Mouse (Mus musculus): ENCODE results near the gene Stat4. TPM values are rescaled to one million over a fixed set of nuclear protein-coding genes. Genes with fewer than 3 reads are reported as not detected.

Stat4 gene
- total and polyA plus RNA-seq, 3 experiments = 11.4 to 17.5 (median 16.7) TPM

- no peak overlapping the region for H3K9ac ChIP-seq (ENCODE audit: insufficient read depth, low read depth)
- H3K27me3 ChIP-seq (replicated peaks) = no peaks in the 10 kb centered on the region
- DNase-seq (ENCODE audit: extremely low read depth) = no peak
- TF ChIP-seq MAFK (IDR thresholded peaks at IDR 0.05; ENCODE audit: insufficient replicate concordance, low read length) (no peak), CHD1 (IDR thresholded peaks at IDR 0.05; ENCODE audit: low read depth, low read length) (no peak), EP300 (IDR thresholded peaks at IDR 0.05; ENCODE audit: low read length) (no peak)
- no peaks in the 10 kb centered on the region for H3K79me2 ChIP-seq (replicated peaks; ENCODE audit: control insufficient read depth, extremely low read depth, insufficient read depth, poor library complexity, severe bottlenecking)
- dilution Hi-C loops (cut with MboI; ENCODE audit: extremely low pct_ligation_motif_present, extremely low pct_unique_long_range_greater_than_20kb, low sequenced_read_pairs) = no loop called here
- in situ Hi-C loops (cut with MboI; ENCODE audit: low pct_ligation_motif_present, low pct_unique_long_range_greater_than_20kb, low sequenced_read_pairs) = loop anchor here (10.0 to 25.0 kb wide), 2 partner anchors 192 to 535 kb away; partner anchors contain the start of gene Nemp2
- H3K9me3 ChIP-seq (replicated peaks; ENCODE audit: low read length) = no peaks in the 10 kb centered on the region
- no peak overlapping the region for H3K4me3 ChIP-seq (replicated peaks in 1 of 3; ENCODE audit: low read depth in 2 of 3, low read length in 2 of 3, poor library complexity in 1 of 3)
- peaks cover 2 to 19% of the 10 kb centered on the region in 2 experiments; a peak in 3 of 4 replicates for H3K4me1 ChIP-seq (ENCODE audit: control insufficient read depth in 1 of 2, insufficient read depth in 2 of 2)
- peaks cover 12 to 43% of the 10 kb centered on the region in 2 experiments for H3K36me3 ChIP-seq (replicated peaks in 1 of 2; ENCODE audit: control insufficient read depth in 1 of 2, insufficient read depth in 1 of 2, low read length in 1 of 2)
- H3K4me2 ChIP-seq (ENCODE audit: insufficient read depth, low read depth, poor library complexity, severe bottlenecking) = no peak overlapping the region
- no peak overlapping the region for H3K27ac ChIP-seq (ENCODE audit: insufficient read depth, low read depth)
Measured at GRCm38 (mm10) chr1:52102795-52103194, 115.8 kb downstream of the Stat4 start.

GRCm38 (mm10) chr1:52107206-52107605 lies 120.3 kb downstream of the Stat4 start:
- Histone ChIP-seq H3K4me1 (ENCODE audit: control insufficient read depth in 1 of 2, insufficient read depth in 2 of 2) (peaks cover 0 to 4% of the 10 kb centered on the region in 2 experiments; a peak in 2 of 4 replicates), H3K36me3 (replicated peaks in 1 of 2; ENCODE audit: control insufficient read depth in 1 of 2, insufficient read depth in 1 of 2, low read length in 1 of 2) (peaks cover 11 to 37% of the 10 kb centered on the region in 2 experiments), H3K27me3 (replicated peaks) (no peaks in the 10 kb centered on the region), H3K4me2 (ENCODE audit: insufficient read depth, low read depth, poor library complexity, severe bottlenecking) (no peak overlapping the region), H3K27ac (ENCODE audit: insufficient read depth, low read depth) (no peak overlapping the region), H3K79me2 (replicated peaks; ENCODE audit: control insufficient read depth, extremely low read depth, insufficient read depth, poor library complexity, severe bottlenecking) (no peaks in the 10 kb centered on the region), H3K9me3 (replicated peaks; ENCODE audit: low read length) (no peaks in the 10 kb centered on the region), H3K4me3 (replicated peaks in 1 of 3; ENCODE audit: low read depth in 2 of 3, low read length in 2 of 3, poor library complexity in 1 of 3) (no peak overlapping the region), H3K9ac (ENCODE audit: insufficient read depth, low read depth) (no peak overlapping the region)
- no peak for DNase-seq (ENCODE audit: extremely low read depth)
- dilution Hi-C loops (cut with MboI; ENCODE audit: extremely low pct_ligation_motif_present, extremely low pct_unique_long_range_greater_than_20kb, low sequenced_read_pairs) (no loop called here), in situ Hi-C loops (cut with MboI; ENCODE audit: low pct_ligation_motif_present, low pct_unique_long_range_greater_than_20kb, low sequenced_read_pairs) (loop anchor here (10.0 to 25.0 kb wide), 2 partner anchors 188 to 530 kb away; partner anchors contain the start of gene Nemp2)
- no peak for TF ChIP-seq GABPA (IDR thresholded peaks at IDR 0.05; ENCODE audit: insufficient replicate concordance, low read depth, low read length)

GRCm38 (mm10) chr1:52111217-52111616 lies 124.3 kb downstream of the Stat4 start:
- no peaks in the 10 kb centered on the region for H3K9me3 ChIP-seq (replicated peaks; ENCODE audit: low read length)
- TF ChIP-seq RAD21 (IDR thresholded peaks at IDR 0.05; ENCODE audit: low read depth, low read length) = no peak

GRCm38 (mm10) chr1:52112301-52112700 lies 125.4 kb downstream of the Stat4 start:
- H3K27ac ChIP-seq (ENCODE audit: insufficient read depth, low read depth) = no peak overlapping the region
- H3K79me2 ChIP-seq (replicated peaks; ENCODE audit: control insufficient read depth, extremely low read depth, insufficient read depth, poor library complexity, severe bottlenecking) = no peaks in the 10 kb centered on the region
- H3K27me3 ChIP-seq (replicated peaks) = peaks cover 2% of the 10 kb centered on the region
- TF ChIP-seq CTCF (conservative IDR thresholded peaks at IDR 0.05 in 1 of 2, IDR thresholded peaks at IDR 0.05 in 1 of 2; ENCODE audit: low read depth in 2 of 2, low read length in 2 of 2) (no peak), CHD1 (IDR thresholded peaks at IDR 0.05; ENCODE audit: low read depth, low read length) (no peak), POLR2A (IDR thresholded peaks at IDR 0.05; ENCODE audit: low read depth, low read length) (no peak), MXI1 (IDR thresholded peaks at IDR 0.05; ENCODE audit: low read depth, low read length) (no peak), JUN (IDR thresholded peaks at IDR 0.05; ENCODE audit: insufficient read depth, low read depth, low read length) (no peak), MAZ (IDR thresholded peaks at IDR 0.05; ENCODE audit: low read depth, low read length) (no peak), GABPA (IDR thresholded peaks at IDR 0.05; ENCODE audit: insufficient replicate concordance, low read depth, low read length) (no peak), MEF2A (IDR thresholded peaks at IDR 0.05; ENCODE audit: borderline replicate concordance, low read depth, low read length) (no peak), ZKSCAN1 (IDR thresholded peaks at IDR 0.05; ENCODE audit: borderline replicate concordance, low read depth, low read length) (no peak), IRF4 (IDR thresholded peaks at IDR 0.05; ENCODE audit: low read depth, low read length) (no peak), NELFE (IDR thresholded peaks at IDR 0.05; ENCODE audit: low read depth, low read length) (no peak), E2F4 (IDR thresholded peaks at IDR 0.05; ENCODE audit: insufficient replicate concordance, low read depth, low read length) (no peak)
- dilution Hi-C loops (cut with MboI; ENCODE audit: extremely low pct_ligation_motif_present, extremely low pct_unique_long_range_greater_than_20kb, low sequenced_read_pairs) = no loop called here
- no peak overlapping the region for H3K9ac ChIP-seq (ENCODE audit: insufficient read depth, low read depth)
- in situ Hi-C loops (cut with MboI; ENCODE audit: low pct_ligation_motif_present, low pct_unique_long_range_greater_than_20kb, low sequenced_read_pairs) = loop anchor here (25.0 kb wide), 1 partner anchor 525 kb away; the partner anchor contains the start of gene Nemp2
- no peak overlapping the region for H3K4me2 ChIP-seq (ENCODE audit: insufficient read depth, low read depth, poor library complexity, severe bottlenecking)
- peaks cover 3 to 20% of the 10 kb centered on the region in 2 experiments for H3K4me1 ChIP-seq (ENCODE audit: control insufficient read depth in 1 of 2, insufficient read depth in 2 of 2)
- H3K4me3 ChIP-seq (replicated peaks in 1 of 3; ENCODE audit: low read depth in 2 of 3, low read length in 2 of 3, poor library complexity in 1 of 3) = no peak overlapping the region
- H3K9me3 ChIP-seq (replicated peaks; ENCODE audit: low read length) = no peaks in the 10 kb centered on the region
- no peak for DNase-seq (ENCODE audit: extremely low read depth)
- H3K36me3 ChIP-seq (replicated peaks in 1 of 2; ENCODE audit: control insufficient read depth in 1 of 2, insufficient read depth in 1 of 2, low read length in 1 of 2) = peaks cover 6 to 10% of the 10 kb centered on the region in 2 experiments

More at GRCm38 (mm10) chr1:52111217-52111616, 124.3 kb downstream of the Stat4 start:
- H3K79me2 ChIP-seq (replicated peaks; ENCODE audit: control insufficient read depth, extremely low read depth, insufficient read depth, poor library complexity, severe bottlenecking) = no peaks in the 10 kb centered on the region
- in situ Hi-C loops (cut with MboI; ENCODE audit: low pct_ligation_motif_present, low pct_unique_long_range_greater_than_20kb, low sequenced_read_pairs) = loop anchor here (25.0 kb wide), 1 partner anchor 526 kb away; the partner anchor contains the start of gene Nemp2
- dilution Hi-C loops (cut with MboI; ENCODE audit: extremely low pct_ligation_motif_present, extremely low pct_unique_long_range_greater_than_20kb, low sequenced_read_pairs) = no loop called here
- H3K9ac ChIP-seq (ENCODE audit: insufficient read depth, low read depth) = no peak overlapping the region
- H3K27ac ChIP-seq (ENCODE audit: insufficient read depth, low read depth) = no peak overlapping the region
- H3K4me3 ChIP-seq (replicated peaks in 1 of 3; ENCODE audit: low read depth in 2 of 3, low read length in 2 of 3, poor library complexity in 1 of 3) = no peak overlapping the region
- no peak for DNase-seq (ENCODE audit: extremely low read depth)
- no peaks in the 10 kb centered on the region for H3K27me3 ChIP-seq (replicated peaks)
- H3K36me3 ChIP-seq (replicated peaks in 1 of 2; ENCODE audit: control insufficient read depth in 1 of 2, insufficient read depth in 1 of 2, low read length in 1 of 2) = peaks cover 6 to 15% of the 10 kb centered on the region in 2 experiments
- peaks cover 3 to 20% of the 10 kb centered on the region in 2 experiments for H3K4me1 ChIP-seq (ENCODE audit: control insufficient read depth in 1 of 2, insufficient read depth in 2 of 2)
- H3K4me2 ChIP-seq (ENCODE audit: insufficient read depth, low read depth, poor library complexity, severe bottlenecking) = no peak overlapping the region
